Mouse (Mus musculus) liver, embryonic 13.5 days (tissue): ENCODE data around the gene Apbb2. TPM values are rescaled to one million over a fixed set of nuclear protein-coding genes. Genes with fewer than 3 reads are reported as not detected.

Source experiments
- ATAC-seq: fragments of 200-750 bp; cut with Nextera tagmentation; 2 replicates; pipeline ENCODE4 v1.8.0; 2017; ENCODE audit warnings: low read depth, mild to moderate bottlenecking, moderate number of reproducible peaks, moderate library complexity
- DNase-seq: peaks from one replicate; pipeline ENCODE4 v3.0.0; 2022
- H3K27ac ChIP-seq: fragments of 300-500 bp; sonication (generic); 2 replicates; pipeline ENCODE4 v1.5.1; 2015; ENCODE audit warnings: moderate library complexity, mild to moderate bottlenecking, inconsistent platforms
- H3K27me3 ChIP-seq: fragments of 300-500 bp; sonication (generic); 2 replicates; pipeline ENCODE4 v1.6.1; 2015; ENCODE audit warnings: mild to moderate bottlenecking, inconsistent platforms
- H3K36me3 ChIP-seq: fragments of 300-500 bp; sonication (generic); 2 replicates; pipeline ENCODE4 v1.6.1; 2015; ENCODE audit warnings: mild to moderate bottlenecking, inconsistent platforms
- H3K4me1 ChIP-seq: fragments of 300-500 bp; sonication (generic); replicated peaks from 2 replicates; pipeline ENCODE4 v1.6.1; 2015; ENCODE audit warnings: inconsistent platforms
- H3K4me2 ChIP-seq: fragments of 300-500 bp; sonication (generic); 2 replicates; pipeline ENCODE4 v1.6.1; 2015; ENCODE audit warnings: inconsistent platforms, mild to moderate bottlenecking, moderate library complexity
- H3K4me3 ChIP-seq: fragments of 300-500 bp; sonication (generic); replicated peaks from 2 replicates; pipeline ENCODE4 v1.5.1; 2015; ENCODE audit warnings: mild to moderate bottlenecking, inconsistent platforms
- H3K9ac ChIP-seq: fragments of 300-500 bp; sonication (generic); 2 replicates; pipeline ENCODE4 v1.6.1; 2015; ENCODE audit warnings: mild to moderate bottlenecking, inconsistent platforms
- H3K9me3 ChIP-seq: fragments of 300-500 bp; sonication (generic); replicated peaks from 2 replicates; pipeline ENCODE4 v1.6.1; 2016; ENCODE audit warnings: inconsistent platforms
- WGBS: fragments of 180-500 bp; shearing (Covaris S2); methylation state at CpG from one replicate; pipeline ENCODE4 v1.1.7; 2015; ENCODE audit not compliant: insufficient replicate concordance; 5-methylcytosine and 5-hydroxymethylcytosine counted together
- polyA plus RNA-seq: library from polyadenylated mRNA; unstranded; fragments of >200 nt; fragmentation: Nextera tagmentation; extraction: Ambion mirVana; gene quantifications from 2 replicates; pipeline ENCODE4 v1.2.1, GENCODE M21; 2015

The Apbb2 gene
- polyA plus RNA-seq, 1 experiment from 2014 or later, result 4.3 TPM

- no peaks in the 10 kb centered on the region for H3K27me3 ChIP-seq
- ATAC-seq, result no peak
- no peaks in the 10 kb centered on the region for H3K9me3 ChIP-seq
- H3K9ac ChIP-seq, result no peak overlapping the region
- 75% methylated on average over 13 of the region's 13 CpGs for WGBS
- H3K36me3 ChIP-seq, result no peaks in the 10 kb centered on the region
- H3K4me2 ChIP-seq, result no peak overlapping the region
- no peak for DNase-seq
- no peak overlapping the region for H3K27ac ChIP-seq
- H3K4me3 ChIP-seq, result no peak overlapping the region
- no peaks in the 10 kb centered on the region; the same call in 1 of the 2 replicates for H3K4me1 ChIP-seq
Measured at GRCm38 (mm10) chr5:66572086-66572855, 46.3 kb downstream of the Apbb2 start.

GRCm38 (mm10) chr5:66570709-66571108 is 47.9 kb downstream of the Apbb2 start:
- no peaks in the 10 kb centered on the region for H3K27me3 ChIP-seq
- H3K36me3 ChIP-seq, result no peaks in the 10 kb centered on the region
- H3K4me2 ChIP-seq, result no peak overlapping the region
- H3K4me3 ChIP-seq, result no peak overlapping the region
- ATAC-seq (no peak), DNase-seq (no peak)
- no peak overlapping the region for H3K27ac ChIP-seq
- H3K9ac ChIP-seq, result no peak overlapping the region
- no peaks in the 10 kb centered on the region; the same call in 1 of the 2 replicates for H3K4me1 ChIP-seq
- 72% methylated on average over 5 of the region's 5 CpGs for WGBS
- no peaks in the 10 kb centered on the region for H3K9me3 ChIP-seq

- Histone ChIP-seq H3K9me3 (no peaks in the 10 kb centered on the region), H3K27ac (no peak overlapping the region), H3K4me2 (no peak overlapping the region), H3K9ac (no peak overlapping the region), H3K27me3 (no peaks in the 10 kb centered on the region), H3K4me1 (no peaks in the 10 kb centered on the region; the same call in 1 of the 2 replicates), H3K4me3 (no peak overlapping the region), H3K36me3 (no peaks in the 10 kb centered on the region)
- WGBS, result 41% methylated on average over 9 of the region's 9 CpGs
- ATAC-seq, result no peak
- no peak for DNase-seq
Measured at GRCm38 (mm10) chr5:66569141-66569801, 49.3 kb downstream of the Apbb2 start.

- 9% methylated on average over 5 of the region's 5 CpGs for WGBS
- Histone ChIP-seq H3K36me3 (no peaks in the 10 kb centered on the region), H3K27ac (no peak overlapping the region), H3K4me3 (no peak overlapping the region), H3K27me3 (no peaks in the 10 kb centered on the region), H3K9ac (no peak overlapping the region), H3K4me1 (no peaks in the 10 kb centered on the region; the same call in 1 of the 2 replicates), H3K4me2 (no peak overlapping the region), H3K9me3 (no peaks in the 10 kb centered on the region)
- no peak for ATAC-seq
- no peak for DNase-seq
Measured at GRCm38 (mm10) chr5:66568002-66568401, 50.6 kb downstream of the Apbb2 start.

GRCm38 (mm10) chr5:66567424-66567823 is 51.2 kb downstream of the Apbb2 start:
- H3K9ac ChIP-seq, result no peak overlapping the region
- no peaks in the 10 kb centered on the region; the same call in 1 of the 2 replicates for H3K4me1 ChIP-seq
- no peak overlapping the region for H3K4me3 ChIP-seq
- ATAC-seq, result no peak
- no peaks in the 10 kb centered on the region for H3K27me3 ChIP-seq
- no peak overlapping the region for H3K27ac ChIP-seq
- H3K4me2 ChIP-seq, result no peak overlapping the region
- no peaks in the 10 kb centered on the region for H3K9me3 ChIP-seq
- no peak for DNase-seq
- WGBS, result 61% methylated on average over 6 of the region's 6 CpGs
- no peaks in the 10 kb centered on the region for H3K36me3 ChIP-seq

- no peak overlapping the region for H3K9ac ChIP-seq
- 19% methylated on average over 8 of the region's 8 CpGs for WGBS
- DNase-seq (no peak), ATAC-seq (no peak)
- no peak overlapping the region for H3K4me2 ChIP-seq
- no peaks in the 10 kb centered on the region for H3K36me3 ChIP-seq
- H3K27me3 ChIP-seq, result no peaks in the 10 kb centered on the region
- H3K27ac ChIP-seq, result no peak overlapping the region
- H3K9me3 ChIP-seq, result no peaks in the 10 kb centered on the region
- H3K4me1 ChIP-seq, result no peaks in the 10 kb centered on the region
- no peak overlapping the region for H3K4me3 ChIP-seq
Measured at GRCm38 (mm10) chr5:66559591-66560175, 58.9 kb downstream of the Apbb2 start.

- H3K27me3 ChIP-seq, result no peaks in the 10 kb centered on the region
- no peak overlapping the region for H3K4me2 ChIP-seq
- 74% methylated on average over 7 of the region's 7 CpGs for WGBS
- H3K4me3 ChIP-seq, result no peak overlapping the region
- H3K4me1 ChIP-seq, result no peaks in the 10 kb centered on the region
- no peak overlapping the region for H3K27ac ChIP-seq
- H3K9me3 ChIP-seq, result no peaks in the 10 kb centered on the region
- H3K9ac ChIP-seq, result no peak overlapping the region
- H3K36me3 ChIP-seq, result no peaks in the 10 kb centered on the region
- ATAC-seq, result no peak
- no peak for DNase-seq
Measured at GRCm38 (mm10) chr5:66558094-66558493, 60.5 kb downstream of the Apbb2 start.

- Histone ChIP-seq H3K27ac (no peak overlapping the region), H3K27me3 (no peaks in the 10 kb centered on the region), H3K4me2 (no peak overlapping the region), H3K4me1 (no peaks in the 10 kb centered on the region), H3K36me3 (no peaks in the 10 kb centered on the region), H3K9ac (no peak overlapping the region), H3K4me3 (no peak overlapping the region), H3K9me3 (no peaks in the 10 kb centered on the region)
- DNase-seq (no peak), ATAC-seq (no peak)
Measured at GRCm38 (mm10) chr5:66553933-66554332, 64.7 kb downstream of the Apbb2 start.

GRCm38 (mm10) chr5:66552246-66552645 is 66.3 kb downstream of the Apbb2 start:
- H3K36me3 ChIP-seq, result no peaks in the 10 kb centered on the region
- no peak overlapping the region for H3K4me3 ChIP-seq
- H3K27ac ChIP-seq, result no peak overlapping the region
- 62% methylated on average over 9 of the region's 9 CpGs for WGBS
- H3K4me2 ChIP-seq, result no peak overlapping the region
- no peaks in the 10 kb centered on the region for H3K9me3 ChIP-seq
- H3K9ac ChIP-seq, result no peak overlapping the region
- ATAC-seq, result no peak
- no peaks in the 10 kb centered on the region for H3K27me3 ChIP-seq
- no peak for DNase-seq
- H3K4me1 ChIP-seq, result no peaks in the 10 kb centered on the region

GRCm38 (mm10) chr5:66550292-66550691 is 68.3 kb downstream of the Apbb2 start:
- DNase-seq (no peak), ATAC-seq (no peak)
- Histone ChIP-seq H3K27me3 (no peaks in the 10 kb centered on the region), H3K27ac (no peak overlapping the region), H3K4me3 (no peak overlapping the region), H3K4me1 (no peaks in the 10 kb centered on the region), H3K4me2 (no peak overlapping the region), H3K9ac (no peak overlapping the region), H3K36me3 (no peaks in the 10 kb centered on the region), H3K9me3 (no peaks in the 10 kb centered on the region)
- WGBS, result 61% methylated on average over 5 of the region's 5 CpGs

GRCm38 (mm10) chr5:66549691-66550090 is 68.9 kb downstream of the Apbb2 start:
- WGBS, result 43% methylated on average over 1 of the region's 1 CpGs
- Histone ChIP-seq H3K36me3 (no peaks in the 10 kb centered on the region), H3K4me1 (no peaks in the 10 kb centered on the region), H3K4me2 (no peak overlapping the region), H3K27me3 (no peaks in the 10 kb centered on the region), H3K9me3 (no peaks in the 10 kb centered on the region), H3K9ac (no peak overlapping the region), H3K27ac (no peak overlapping the region), H3K4me3 (no peak overlapping the region)
- DNase-seq (no peak), ATAC-seq (no peak)
